Mouse (Mus musculus): Measurements from ENCODE around the gene Abca8b.
"Not testable (repeated sequence)": the region's sequence is repeated elsewhere in the genome, so short reads cannot be mapped to it uniquely, and the experiment has no call there.

- not testable (repeated sequence) for TF ChIP-seq CTCF (IDR thresholded peaks at IDR 0.05; ENCODE audit: insufficient read depth, low read length); POLR2A (IDR thresholded peaks at IDR 0.05; ENCODE audit: borderline replicate concordance, extremely low read depth, low read depth, low read length)
These were observed 62.4 kb downstream of the Abca8b start for GRCm38 (mm10) chr11:109933207-109933606.
